Mouse (Mus musculus): ENCODE results near the gene Gpr137b.
"Not testable (repeated sequence)": the region's sequence is repeated elsewhere in the genome, so short reads cannot be mapped to it uniquely, and the experiment has no call there.

- TF ChIP-seq CTCF, POLR2A (IDR thresholded peaks at IDR 0.05; ENCODE audit: extremely low read depth, insufficient read depth, low read length): not testable (repeated sequence)
Observed at GRCm38 (mm10) chr13:13405511-13405910, 11.7 kb upstream of the Gpr137b start.
